Mouse (Mus musculus) hematopoietic multipotent progenitor cell, adult 10-12 weeks (in vitro differentiated cells): Measurements from ENCODE around the gene Ube2o. TPM values are rescaled to one million over a fixed set of nuclear protein-coding genes. Genes with fewer than 3 reads are reported as not detected.

Source experiments
- polyA plus RNA-seq: library from polyadenylated mRNA; stranded (reverse); fragments of >175 nt; gene quantifications from 2 replicates; pipeline ENCODE4 v1.2.3, GENCODE M21; 2012; ENCODE audit warnings: low replicate concordance

The Ube2o gene
- 33.5 and 64.3 TPM in 2 replicates for polyA plus RNA-seq

GRCm38 (mm10) chr11:116581376-116581814 is at the start of gene Ube2o:
Ube2o (minus strand) TSS chr11:116581447.

GRCm38 (mm10) chr11:116626299-116627071 is 45.2 kb upstream of the Ube2o start, which contains the start of gene Rhbdf2:
Rhbdf2 (minus strand) TSS chr11:116627019.

GRCm38 (mm10) chr11:116586310-116586709 is 5.1 kb upstream of the Ube2o start, which contains the start of gene Aanat:
Aanat (plus strand) TSS chr11:116586432.

DNA sequence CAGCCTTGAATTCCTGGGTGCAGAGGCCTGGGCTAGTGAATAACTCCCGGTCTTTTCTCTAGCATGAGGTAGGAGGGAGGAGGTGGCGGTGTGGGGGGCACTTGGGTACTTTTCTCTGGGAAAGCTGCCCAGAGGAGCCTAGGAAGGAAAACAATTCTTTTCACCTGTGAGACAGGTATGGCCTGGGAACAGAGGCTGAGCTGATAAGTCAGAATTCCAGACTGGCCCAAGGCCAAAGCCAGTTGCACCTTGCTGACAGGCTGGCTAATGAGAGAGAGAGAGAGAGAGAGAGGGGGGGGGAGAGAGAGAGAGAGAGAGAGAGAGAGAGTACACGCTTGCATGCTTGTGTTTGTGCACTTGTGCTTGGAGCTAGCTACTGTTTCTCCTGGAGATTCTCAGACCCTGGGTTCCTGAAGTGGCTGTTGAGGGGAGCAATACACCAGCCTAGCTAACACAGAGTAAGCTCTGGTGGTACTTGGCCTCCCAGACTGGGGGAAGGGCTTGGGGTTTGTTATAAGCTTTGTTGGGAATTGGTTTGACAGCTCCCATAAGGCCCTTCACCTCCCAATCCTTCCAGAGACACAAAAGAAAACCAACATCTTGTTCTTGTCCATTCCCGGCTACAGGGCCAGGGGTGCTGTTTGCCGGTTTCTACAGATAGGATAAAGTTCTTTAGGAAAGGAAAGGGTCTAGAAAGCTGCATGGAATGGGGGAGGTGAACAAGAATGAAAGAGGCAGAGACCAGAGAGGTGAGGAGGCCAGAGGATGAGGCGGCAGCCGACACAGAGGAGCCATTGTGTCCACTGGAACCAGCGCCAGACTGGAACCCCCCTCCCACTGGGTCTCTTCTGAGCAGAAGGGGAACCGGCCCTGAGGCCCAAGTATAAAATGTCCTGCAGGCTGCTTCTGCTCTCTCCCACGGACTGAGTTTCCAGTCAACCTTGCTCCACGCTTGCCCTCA is 50.8 kb downstream of the Ube2o start, which contains the start of gene Sphk1:
TSS of gene Sphk1 (plus strand) at position 739 of the 961 bp plus-strand sequence.

DNA sequence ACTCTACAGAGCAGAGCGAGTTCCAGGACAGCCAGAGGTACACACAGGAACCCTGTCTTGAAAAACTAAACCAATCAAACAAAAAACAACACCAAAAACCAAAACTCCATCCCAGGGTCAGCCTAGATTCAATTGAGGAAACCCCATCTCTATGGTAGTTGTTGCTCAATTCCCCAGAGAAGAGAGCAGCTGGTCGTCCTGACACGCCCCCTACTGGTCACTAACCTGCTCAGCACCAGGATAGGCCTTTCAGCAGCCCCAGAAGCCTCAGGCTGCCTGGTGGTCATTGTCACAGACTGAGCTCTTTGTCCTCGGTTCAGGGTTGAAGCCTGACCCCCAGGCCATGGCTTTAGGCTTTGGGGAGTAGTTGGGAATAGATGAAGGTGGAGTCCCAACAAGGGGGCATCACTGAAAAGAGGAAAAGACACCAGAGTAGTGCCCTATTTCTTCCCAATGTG is 87.4 kb downstream of the Ube2o start, which contains the start of gene Prpsap1:
TSS of gene Prpsap1 (minus strand) at position 408 of the 458 bp plus-strand sequence.

Other genes with a start within 250 kb of the Ube2o start
- 0.47 and 0.99 TPM in 2 replicates for gene Foxj1, start 246.0 kb downstream of the Ube2o start, polyA plus RNA-seq
- 10.1 and 26.1 TPM in 2 replicates for gene Rnf157, start 168.4 kb downstream of the Ube2o start, polyA plus RNA-seq
- 297 and 674 TPM in 2 replicates for gene Ubald2, start 147.4 kb downstream of the Ube2o start, polyA plus RNA-seq
- gene Qrich2, start 115.2 kb downstream of the Ube2o start, polyA plus RNA-seq = not detected in 2 replicates
- 44.6 and 120 TPM in 2 replicates for gene Prpsap1, start 87.2 kb downstream of the Ube2o start, polyA plus RNA-seq
- 5.9 and 27.5 TPM in 2 replicates for gene Sphk1, start 50.5 kb downstream of the Ube2o start, polyA plus RNA-seq
- gene Aanat, start 5.0 kb upstream of the Ube2o start, polyA plus RNA-seq = not detected in 2 replicates
- gene Rhbdf2, start 45.6 kb upstream of the Ube2o start, polyA plus RNA-seq = 73.5 and 140 TPM in 2 replicates
- 0.28 TPM in 1 of 2 replicates, not detected in the other for gene Prcd, start 72.1 kb upstream of the Ube2o start, polyA plus RNA-seq
- 1.3 and 5.0 TPM in 2 replicates for gene Cygb, start 72.9 kb upstream of the Ube2o start, polyA plus RNA-seq
- gene St6galnac1, start 194.1 kb upstream of the Ube2o start, polyA plus RNA-seq = not detected in 2 replicates
- gene Mxra7, start 246.6 kb upstream of the Ube2o start, polyA plus RNA-seq = 3.5 and 8.9 TPM in 2 replicates